Mouse (Mus musculus) MEL (cell line): ENCODE data around the gene Zscan2. TPM values are rescaled to one million over a fixed set of nuclear protein-coding genes. Genes with fewer than 3 reads are reported as not detected.

ENCODE experiments used
- DNase-seq: peaks from one replicate; pipeline ENCODE4 v3.0.0; 2011; ENCODE audit warnings: low read depth, low spot score
- H3K27ac ChIP-seq: 2 replicates; pipeline ENCODE4 v1.5.1; 2012; ENCODE audit warnings: low read depth, mild to moderate bottlenecking, control low read depth, low read length, moderate library complexity; ENCODE audit not compliant: control insufficient read depth
- H3K27me3 ChIP-seq, 2 experiments: fragments of 150-350 bp in 1 of 2; sonication (generic) in 1 of 2; 2 replicates each; pipeline ENCODE4 v1.6.1; 2012; ENCODE audit warnings: low read length in 2 of 2, mild to moderate bottlenecking in 2 of 2, improper control_type of control experiment in 1 of 2, moderate library complexity in 1 of 2; ENCODE audit not compliant: insufficient read depth in 2 of 2, control insufficient read depth in 1 of 2
- H3K36me3 ChIP-seq, 2 experiments: 2 replicates each; pipeline ENCODE4 v1.6.1; 2012 to 2014; ENCODE audit warnings: low read length in 2 of 2, improper control_type of control experiment in 1 of 2, inconsistent platforms in 1 of 2, mild to moderate bottlenecking in 1 of 2; ENCODE audit not compliant: insufficient read depth in 2 of 2, control insufficient read depth in 1 of 2
- H3K4me1 ChIP-seq, 2 experiments: fragments of 150-350 bp in 1 of 2; sonication (generic) in 1 of 2; 2 replicates each; pipeline ENCODE4 v1.6.1; 2012; ENCODE audit warnings: low read length in 2 of 2, improper control_type of control experiment in 1 of 2, mild to moderate bottlenecking in 1 of 2; ENCODE audit not compliant: insufficient read depth in 2 of 2, control insufficient read depth in 1 of 2
- H3K4me3 ChIP-seq, 2 experiments: fragments of 150-350 bp in 1 of 2; sonication (generic) in 1 of 2; 2 replicates each; pipeline ENCODE4 v1.5.1; 2012; ENCODE audit warnings: low read depth in 2 of 2, low read length in 2 of 2, mild to moderate bottlenecking in 2 of 2, moderate library complexity in 2 of 2, control low read depth in 1 of 2, improper control_type of control experiment in 1 of 2; ENCODE audit not compliant: control insufficient read depth in 1 of 2, insufficient read depth in 1 of 2
- H3K79me2 ChIP-seq: 2 replicates; pipeline ENCODE4 v1.6.1; 2012; ENCODE audit warnings: mild to moderate bottlenecking, low read length, moderate library complexity; ENCODE audit not compliant: control insufficient read depth, poor library complexity, insufficient read depth
- H3K9ac ChIP-seq: 2 replicates; pipeline ENCODE4 v1.6.1; 2012; ENCODE audit warnings: low read depth, mild to moderate bottlenecking, control low read depth, low read length, moderate library complexity; ENCODE audit not compliant: control insufficient read depth, poor library complexity, severe bottlenecking
- H3K9me3 ChIP-seq: fragments of 150-350 bp; sonication (generic); replicated peaks from 2 replicates; pipeline ENCODE4 v1.6.1; 2012; ENCODE audit warnings: mild to moderate bottlenecking, low read length, improper control_type of control experiment, moderate library complexity; ENCODE audit not compliant: insufficient read depth
- BHLHE40 ChIP-seq: IDR thresholded peaks from 2 replicates; pipeline ENCODE4 v1.6.1; 2012; ENCODE audit warnings: low read depth, mild to moderate bottlenecking, inconsistent platforms, low read length, improper control_type of control experiment, borderline replicate concordance
- EP300 ChIP-seq, 2 experiments: IDR thresholded peaks; 2 replicates each; pipeline ENCODE4 v1.6.1; 2011; ENCODE audit warnings: improper control_type of control experiment in 2 of 2, low read length in 2 of 2, low read depth in 1 of 2, mild to moderate bottlenecking in 1 of 2
- GATA1 ChIP-seq: IDR thresholded peaks from 2 replicates; pipeline ENCODE4 v1.6.1; 2011; ENCODE audit warnings: low read depth, low read length, improper control_type of control experiment
- JUND ChIP-seq: IDR thresholded peaks from 2 replicates; pipeline ENCODE4 v1.6.1; 2011; ENCODE audit warnings: low read depth, mild to moderate bottlenecking, improper control_type of control experiment, low read length
- MAX ChIP-seq: IDR thresholded peaks from 2 replicates; pipeline ENCODE4 v1.6.1; 2011; ENCODE audit warnings: low read length, improper control_type of control experiment
- NELFE ChIP-seq: IDR thresholded peaks from 2 replicates; pipeline ENCODE4 v1.6.1; 2011; ENCODE audit warnings: low read depth, low read length, improper control_type of control experiment
- NRF1 ChIP-seq: IDR thresholded peaks from 2 replicates; pipeline ENCODE4 v1.6.1; 2014; ENCODE audit warnings: low read depth, mild to moderate bottlenecking, inconsistent platforms, low read length, improper control_type of control experiment, moderate library complexity; ENCODE audit not compliant: poor library complexity, insufficient read depth, severe bottlenecking
- POLR2A ChIP-seq, 2 experiments: IDR thresholded peaks; 2 replicates each; pipeline ENCODE4 v1.6.1; 2011 to 2012; ENCODE audit warnings: low read length in 2 of 2, mild to moderate bottlenecking in 2 of 2, control low read depth in 1 of 2, improper control_type of control experiment in 1 of 2, low read depth in 1 of 2, moderate library complexity in 1 of 2; ENCODE audit not compliant: control insufficient read depth in 1 of 2, insufficient read depth in 1 of 2, poor library complexity in 1 of 2
- TAL1 ChIP-seq: IDR thresholded peaks from 2 replicates; pipeline ENCODE4 v1.6.1; 2012; ENCODE audit warnings: mild to moderate bottlenecking, inconsistent platforms, low read length, moderate library complexity, mixed read lengths
- TBP ChIP-seq: IDR thresholded peaks from 2 replicates; pipeline ENCODE4 v1.8.0; 2011; ENCODE audit warnings: low read depth, low read length, improper control_type of control experiment
- UBTF ChIP-seq: IDR thresholded peaks from 2 replicates; pipeline ENCODE4 v1.6.1; 2012; ENCODE audit warnings: low read depth, mild to moderate bottlenecking, inconsistent platforms, low read length, improper control_type of control experiment, moderate library complexity, borderline replicate concordance; ENCODE audit not compliant: insufficient read depth
- USF1 ChIP-seq: IDR thresholded peaks from 2 replicates; pipeline ENCODE4 v1.6.1; 2014; ENCODE audit warnings: low read depth, mild to moderate bottlenecking, inconsistent platforms, low read length, improper control_type of control experiment, moderate library complexity
- USF2 ChIP-seq, 2 experiments: IDR thresholded peaks; 2 replicates each; pipeline ENCODE4 v1.6.1; 2011 to 2012; ENCODE audit warnings: improper control_type of control experiment in 2 of 2, low read length in 2 of 2, borderline replicate concordance in 1 of 2, inconsistent platforms in 1 of 2, low read depth in 1 of 2, mild to moderate bottlenecking in 1 of 2; ENCODE audit not compliant: insufficient read depth in 1 of 2
- ZMIZ1 ChIP-seq: IDR thresholded peaks from 2 replicates; pipeline ENCODE4 v1.6.1; 2012; ENCODE audit warnings: low read depth, mild to moderate bottlenecking, inconsistent platforms, low read length, improper control_type of control experiment, moderate library complexity
- polyA plus RNA-seq, 2 experiments: library from polyadenylated mRNA; stranded (reverse) in 1 of 2; unstranded in 1 of 2; fragments of >175 nt in 1 of 2; fragments of >200 nt in 1 of 2; gene quantifications; 2 replicates each; pipeline versions ENCODE4 v1.2.1 to v1.2.4; 2012; ENCODE audit warnings: low replicate concordance in 2 of 2, low read depth in 1 of 2; ENCODE audit not compliant: insufficient read length in 2 of 2, insufficient read depth in 1 of 2, missing spikeins in 1 of 2
- total RNA-seq: library from RNA; depleted of rRNA; stranded (reverse); fragments of 300-350 nt; gene quantifications from 2 replicates; pipeline ENCODE4 v1.2.3, GENCODE M21; 2012

Zscan2 gene
- total and polyA plus RNA-seq, 3 experiments = 1.2 to 2.4 TPM; not detected in 1

DNA sequence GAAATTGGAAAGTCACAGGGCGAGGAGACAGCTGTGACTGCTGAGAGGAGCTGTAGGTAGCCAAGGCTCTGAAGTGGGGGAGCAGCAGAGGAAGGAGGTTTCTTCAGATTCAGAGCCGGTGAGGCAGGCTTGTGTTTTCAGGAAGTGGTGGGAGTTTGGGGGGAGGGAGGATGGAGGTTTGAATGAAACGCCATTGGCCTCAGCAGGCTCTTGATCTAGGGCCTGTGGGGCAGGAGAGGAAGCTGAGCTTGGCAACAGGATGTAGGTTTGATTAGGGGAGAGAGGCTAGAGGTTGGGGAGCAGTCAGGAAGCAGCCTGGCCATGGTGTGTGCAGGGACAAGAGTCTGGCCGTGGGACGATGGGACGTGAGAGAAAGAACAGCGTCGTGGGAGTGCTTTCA is 4.1 kb downstream of the Zscan2 start (continued):
- TF ChIP-seq ZMIZ1 = no peak

DNA sequence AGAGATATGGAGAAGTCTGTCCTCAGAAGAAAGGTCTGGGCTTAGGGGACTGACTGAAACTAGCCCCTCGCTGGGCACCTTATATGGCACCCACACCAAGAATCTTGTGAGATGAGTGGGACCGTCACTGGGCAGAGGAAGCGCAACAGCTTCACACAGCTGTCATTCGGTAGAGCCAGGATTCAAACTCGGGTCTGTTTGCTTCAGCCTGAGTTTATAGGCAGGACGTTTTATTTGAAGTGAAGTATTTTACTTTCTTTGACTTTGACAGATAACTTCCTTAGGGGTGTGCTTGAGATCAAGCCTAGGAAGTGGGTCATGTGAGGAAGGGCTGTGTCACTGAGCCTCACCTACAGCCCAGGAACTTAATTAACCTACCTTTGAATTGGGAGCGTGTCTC is 4.8 kb downstream of the Zscan2 start:
- peak overlapping the region; percentile 55 for H3K27ac ChIP-seq
- H3K9me3 ChIP-seq = no peaks in the 10 kb centered on the region
- peaks cover 17 to 27% of the 10 kb centered on the region in 2 experiments for H3K4me1 ChIP-seq
- no peak overlapping the region for H3K4me3 ChIP-seq
- H3K9ac ChIP-seq = peak overlapping the region; percentile 6; the same call in 1 of the 2 replicates
- no peak for DNase-seq
- peaks cover 0 to 28% of the 10 kb centered on the region in 2 experiments; a peak in 2 of 4 replicates for H3K36me3 ChIP-seq
- no peaks in the 10 kb centered on the region for H3K79me2 ChIP-seq
- no peaks in the 10 kb centered on the region for H3K27me3 ChIP-seq
- TF ChIP-seq USF2 (IDR thresholded peaks at IDR 0.05; ENCODE audit: borderline replicate concordance in 1 of 2, insufficient read depth in 1 of 2, low read depth in 1 of 2, low read length in 2 of 2) (no peak), TAL1 (no peak), BHLHE40 (no peak), TBP (no peak), POLR2A (IDR thresholded peaks at IDR 0.05; ENCODE audit: control insufficient read depth in 1 of 2, insufficient read depth in 1 of 2, low read depth in 1 of 2, low read length in 2 of 2, poor library complexity in 1 of 2) (no peak), EP300 (IDR thresholded peaks at IDR 0.05; ENCODE audit: low read depth in 1 of 2, low read length in 2 of 2) (no peak), UBTF (no peak), USF1 (no peak), JUND (no peak)

DNA sequence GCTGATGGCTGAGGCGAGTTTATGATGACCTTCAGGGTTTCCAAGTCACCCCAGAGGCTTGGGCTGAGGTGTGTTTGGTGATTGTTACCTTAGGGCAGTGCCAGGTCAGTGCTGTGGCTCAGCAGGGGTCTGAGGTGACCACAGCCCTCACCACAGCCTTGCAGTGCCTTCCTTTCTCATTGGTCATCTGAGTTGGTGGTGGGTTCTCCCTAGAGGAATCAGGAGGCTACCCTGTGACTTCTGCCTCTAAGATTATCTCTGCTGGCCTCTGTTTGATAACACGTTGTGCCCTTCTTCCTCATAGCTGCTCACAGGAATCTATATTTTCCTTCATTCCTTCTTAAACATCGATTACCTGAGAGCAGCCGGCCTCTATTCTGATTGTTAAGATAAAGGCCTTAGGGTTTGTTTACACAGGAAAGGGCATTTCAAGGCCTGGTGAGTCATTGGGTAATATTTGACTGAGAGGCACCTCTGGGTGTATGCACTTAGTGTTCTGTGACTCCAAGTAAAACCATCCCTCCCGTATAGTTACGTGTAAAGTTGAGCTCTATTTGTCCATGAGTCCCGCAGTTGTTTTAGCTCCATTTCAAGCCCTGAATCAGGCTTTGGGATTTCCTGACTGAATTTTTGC is 5.9 kb downstream of the Zscan2 start:
- Histone ChIP-seq H3K4me3 (no peak overlapping the region), H3K4me1 (peaks cover 13 to 24% of the 10 kb centered on the region in 2 experiments), H3K9me3 (no peaks in the 10 kb centered on the region), H3K36me3 (peaks cover 0 to 24% of the 10 kb centered on the region in 2 experiments; a peak in 2 of 4 replicates), H3K79me2 (no peaks in the 10 kb centered on the region), H3K27ac (no peak overlapping the region), H3K27me3 (no peaks in the 10 kb centered on the region), H3K9ac (no peak overlapping the region)
- TF ChIP-seq GATA1 = peak; percentile 62
- TF ChIP-seq TAL1 = 0 out of 2 replicates have a peak, but pooled peaks have one; percentile 8
- no peak for TF ChIP-seq NELFE
- TF ChIP-seq MAX = no peak
- TF ChIP-seq NRF1 = no peak
- DNase-seq = no peak
